Mouse (Mus musculus) forebrain, embryonic 12.5 days (tissue): ENCODE data around the gene Cnnm4. TPM values are rescaled to one million over a fixed set of nuclear protein-coding genes. Genes with fewer than 3 reads are reported as not detected.
A peak's percentile ranks its signal among the peaks of the same experiment; 100 is the strongest.

Source experiments
- ATAC-seq: fragments of 200-750 bp; cut with Nextera tagmentation; 2 replicates; pipeline ENCODE4 v1.8.0; 2017; ENCODE audit warnings: moderate TSS enrichment; ENCODE audit not compliant: low FRiP score
- H3K27ac ChIP-seq: fragments of 300-500 bp; sonication (generic); 2 replicates; pipeline ENCODE4 v1.5.1; 2016; ENCODE audit warnings: mild to moderate bottlenecking
- H3K27me3 ChIP-seq: fragments of 300-500 bp; sonication (generic); 2 replicates; pipeline ENCODE4 v1.6.1; 2016; ENCODE audit warnings: mild to moderate bottlenecking
- H3K36me3 ChIP-seq: fragments of 300-500 bp; sonication (generic); replicated peaks from 2 replicates; pipeline ENCODE4 v1.6.1; 2016; ENCODE audit warnings: mild to moderate bottlenecking
- H3K4me1 ChIP-seq: fragments of 300-500 bp; sonication (generic); 2 replicates; pipeline ENCODE4 v1.6.1; 2016
- H3K4me2 ChIP-seq: fragments of 300-500 bp; sonication (generic); 2 replicates; pipeline ENCODE4 v1.6.1; 2016; ENCODE audit warnings: mild to moderate bottlenecking, moderate library complexity
- H3K4me3 ChIP-seq: fragments of 300-500 bp; sonication (generic); replicated peaks from 2 replicates; pipeline ENCODE4 v1.5.1; 2016; ENCODE audit warnings: mild to moderate bottlenecking
- H3K9ac ChIP-seq: fragments of 300-500 bp; sonication (generic); 2 replicates; pipeline ENCODE4 v1.6.1; 2016; ENCODE audit warnings: mild to moderate bottlenecking
- H3K9me3 ChIP-seq: fragments of 300-500 bp; sonication (generic); 2 replicates; pipeline ENCODE4 v1.6.1; 2016
- WGBS: fragments of 180-500 bp; shearing (Covaris S2); methylation state at CpG from one replicate; pipeline ENCODE4 v1.1.7; 2016; 5-methylcytosine and 5-hydroxymethylcytosine counted together
- polyA plus RNA-seq: library from polyadenylated mRNA; unstranded; fragments of >200 nt; fragmentation: Nextera tagmentation; extraction: Ambion mirVana; gene quantifications from 2 replicates; pipeline ENCODE4 v1.2.1, GENCODE M21; 2016

Cnnm4 gene
- polyA plus RNA-seq, 1 experiment from 2014 or later = 9.9 TPM

DNA sequence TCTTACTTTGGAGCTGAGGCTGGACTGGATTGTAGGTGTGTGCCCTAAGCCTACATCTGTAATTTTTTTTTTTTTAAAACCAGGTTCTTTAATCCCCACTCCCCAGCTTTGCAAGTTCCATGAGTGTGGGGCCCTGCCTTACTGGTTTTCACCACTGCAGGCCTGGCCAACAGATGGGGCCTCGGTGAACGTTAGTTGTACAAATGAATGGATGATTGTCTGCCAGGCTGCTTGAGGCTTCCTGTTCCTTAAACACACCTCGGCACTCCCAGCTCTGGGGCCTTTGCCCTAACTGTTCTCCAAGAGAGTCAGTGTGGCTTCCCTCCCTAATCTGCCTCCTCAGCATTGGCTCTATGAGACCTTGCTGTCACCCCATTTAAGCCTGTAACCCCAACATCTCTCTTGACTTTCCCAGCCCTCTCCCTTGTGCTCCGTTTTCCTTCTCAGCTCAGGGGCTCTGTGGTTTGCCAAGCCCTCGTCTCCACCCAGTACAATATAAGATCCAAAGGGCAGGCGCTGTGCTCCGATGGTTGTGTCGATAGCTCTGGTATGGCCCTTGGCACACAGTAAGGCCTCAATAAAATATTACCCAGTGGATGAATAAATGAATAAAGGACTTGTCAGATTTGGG is 4.2 kb downstream of the Cnnm4 start:
- Histone ChIP-seq H3K36me3 (no peaks in the 10 kb centered on the region), H3K27ac (0 out of 2 replicates have a peak overlapping the region, but pooled peaks have one; percentile 42), H3K4me3 (0 out of 2 replicates have a peak overlapping the region, but pooled peaks have one; percentile 8), H3K9me3 (no peaks in the 10 kb centered on the region), H3K9ac (peak overlapping the region; percentile 31; the same call in 1 of the 2 replicates), H3K27me3 (no peaks in the 10 kb centered on the region), H3K4me2 (peak overlapping the region; percentile 66), H3K4me1 (peaks cover 57% of the 10 kb centered on the region)
- ATAC-seq = no peak
- WGBS = 56% methylated on average over 8 of the region's 8 CpGs

DNA sequence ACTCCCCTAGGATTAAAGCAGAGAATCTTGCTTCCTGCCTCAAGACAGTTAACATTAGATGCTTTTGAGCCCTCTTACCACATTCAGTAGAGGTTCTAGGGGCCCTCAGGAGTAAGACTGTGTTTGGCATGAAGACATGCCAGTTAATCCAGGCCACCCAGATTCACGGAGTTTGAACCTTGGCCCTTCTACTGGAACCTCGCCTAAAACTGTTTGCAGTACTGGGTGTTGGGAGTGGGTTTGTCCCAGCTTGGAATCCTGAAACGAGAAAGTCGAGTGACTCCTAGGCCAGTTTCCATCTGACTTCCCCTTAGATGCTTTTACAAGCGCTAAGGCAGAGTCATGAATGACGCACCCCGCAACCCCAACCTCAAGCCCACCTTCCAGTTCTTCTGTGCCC is 5.0 kb downstream of the Cnnm4 start:
- H3K27ac ChIP-seq = no peak overlapping the region
- no peaks in the 10 kb centered on the region for H3K36me3 ChIP-seq
- ATAC-seq = no peak
- H3K4me1 ChIP-seq = peaks cover 53% of the 10 kb centered on the region
- no peaks in the 10 kb centered on the region for H3K27me3 ChIP-seq
- H3K4me3 ChIP-seq = no peak overlapping the region
- H3K9ac ChIP-seq = no peak overlapping the region
- no peaks in the 10 kb centered on the region for H3K9me3 ChIP-seq
- 81% methylated on average over 7 of the region's 7 CpGs for WGBS
- no peak overlapping the region; the same call in 1 of the 2 replicates for H3K4me2 ChIP-seq

DNA sequence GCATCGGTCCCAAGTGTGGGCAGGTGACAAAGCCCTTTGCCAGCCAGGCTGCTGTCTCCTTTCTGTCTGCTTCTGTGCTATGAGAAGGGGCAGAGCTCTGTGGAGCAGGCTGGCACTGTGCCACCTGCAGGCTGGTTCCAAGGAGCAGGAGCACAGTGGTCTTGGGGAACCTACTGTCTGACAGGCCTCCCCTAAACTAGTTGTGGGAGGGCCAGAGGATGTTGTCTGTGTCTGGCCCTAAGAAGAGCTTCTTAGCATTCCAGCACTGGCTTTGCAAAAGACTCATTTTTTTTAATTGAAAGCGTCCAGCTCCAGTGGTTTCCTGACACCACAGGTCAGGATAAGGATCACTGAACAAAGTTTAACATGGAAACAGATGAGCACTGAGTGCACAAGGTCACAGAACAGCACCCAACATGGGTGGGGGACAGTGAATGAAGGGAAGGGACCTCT is 6.9 kb downstream of the Cnnm4 start:
- ATAC-seq = no peak
- Histone ChIP-seq H3K4me2 (no peak overlapping the region), H3K36me3 (no peaks in the 10 kb centered on the region), H3K9ac (no peak overlapping the region), H3K9me3 (no peaks in the 10 kb centered on the region), H3K27ac (no peak overlapping the region), H3K27me3 (no peaks in the 10 kb centered on the region), H3K4me1 (peaks cover 37% of the 10 kb centered on the region), H3K4me3 (no peak overlapping the region)
- 77% methylated on average over 2 of the region's 2 CpGs for WGBS

DNA sequence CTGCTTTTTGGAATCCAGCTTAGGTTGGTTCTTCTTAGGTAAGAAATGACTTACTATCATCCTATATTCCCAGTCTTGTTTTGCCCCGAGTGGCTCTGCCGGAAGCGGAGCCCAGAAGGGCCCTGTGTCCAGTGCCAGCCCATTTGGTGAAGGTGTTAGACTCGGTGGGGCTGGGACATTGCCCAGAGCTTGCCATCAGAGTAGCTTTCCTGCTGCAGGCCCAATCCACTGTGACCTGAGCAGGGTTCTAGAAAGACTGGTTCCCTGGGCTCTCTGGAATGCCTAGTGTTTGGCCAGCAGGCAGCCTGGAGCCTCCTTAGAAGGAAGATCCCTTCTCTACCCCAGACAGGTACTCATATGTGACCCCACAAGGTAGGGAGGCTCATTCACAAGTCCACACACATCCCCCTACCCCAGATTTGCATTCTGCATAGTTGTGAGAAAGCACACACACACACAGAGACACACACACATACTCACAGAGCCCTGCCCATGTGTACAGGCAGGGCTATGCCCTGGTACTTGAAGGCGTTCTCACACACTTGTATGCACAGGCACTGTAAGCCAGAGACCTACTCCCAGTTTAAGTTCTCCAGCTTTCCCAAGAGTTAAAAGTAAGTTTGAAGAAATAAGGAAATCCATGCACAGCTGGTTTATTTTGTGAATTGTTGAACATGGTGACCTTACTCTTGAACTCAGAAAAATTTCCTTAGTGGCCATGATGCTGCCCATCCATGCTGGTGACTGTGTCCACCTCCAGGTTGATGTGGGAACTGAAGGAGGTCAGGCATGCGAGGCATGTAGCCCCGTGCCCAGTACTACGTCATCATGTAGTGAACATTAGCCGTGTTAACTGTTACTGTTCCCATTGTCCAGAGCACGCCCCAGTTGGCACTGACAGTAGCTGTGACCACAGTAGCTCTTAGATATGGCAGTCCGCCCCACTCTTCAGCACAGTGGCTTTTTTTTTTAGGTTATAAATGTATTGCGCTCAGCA is 8.8 kb downstream of the Cnnm4 start:
- Histone ChIP-seq H3K4me1 (peaks cover 18% of the 10 kb centered on the region), H3K4me2 (no peak overlapping the region), H3K4me3 (no peak overlapping the region), H3K27ac (no peak overlapping the region), H3K9ac (no peak overlapping the region), H3K9me3 (no peaks in the 10 kb centered on the region), H3K27me3 (no peaks in the 10 kb centered on the region), H3K36me3 (no peaks in the 10 kb centered on the region)
- ATAC-seq = no peak
- WGBS = 89% methylated on average over 12 of the region's 12 CpGs

DNA sequence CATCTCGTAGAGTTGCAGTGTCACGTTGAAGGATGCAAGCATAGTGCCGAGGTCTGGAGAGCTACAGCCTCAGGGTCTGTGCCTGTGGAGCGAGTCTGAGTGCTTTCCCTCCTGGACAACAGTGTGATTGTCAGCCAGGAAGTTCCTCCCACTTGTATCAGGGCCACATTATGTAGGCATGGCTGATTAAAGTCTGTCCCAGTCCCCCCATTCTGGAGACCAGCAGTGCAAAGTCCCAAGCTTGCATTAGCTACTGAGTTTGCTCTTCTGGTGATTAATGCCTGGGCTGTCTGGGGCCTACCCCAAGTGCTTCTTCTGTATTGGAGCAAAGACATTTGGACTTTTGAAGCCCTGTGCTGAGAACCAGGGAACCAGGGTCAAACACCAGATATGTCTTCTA is 12.4 kb downstream of the Cnnm4 start:
- H3K27ac ChIP-seq = no peak overlapping the region
- no peak overlapping the region for H3K4me3 ChIP-seq
- no peak overlapping the region for H3K9ac ChIP-seq
- H3K4me2 ChIP-seq = no peak overlapping the region
- no peaks in the 10 kb centered on the region for H3K4me1 ChIP-seq
- no peaks in the 10 kb centered on the region for H3K27me3 ChIP-seq
- no peaks in the 10 kb centered on the region for H3K9me3 ChIP-seq
- no peaks in the 10 kb centered on the region for H3K36me3 ChIP-seq
- no peak for ATAC-seq
- WGBS = 68% methylated on average over 4 of the region's 4 CpGs

DNA sequence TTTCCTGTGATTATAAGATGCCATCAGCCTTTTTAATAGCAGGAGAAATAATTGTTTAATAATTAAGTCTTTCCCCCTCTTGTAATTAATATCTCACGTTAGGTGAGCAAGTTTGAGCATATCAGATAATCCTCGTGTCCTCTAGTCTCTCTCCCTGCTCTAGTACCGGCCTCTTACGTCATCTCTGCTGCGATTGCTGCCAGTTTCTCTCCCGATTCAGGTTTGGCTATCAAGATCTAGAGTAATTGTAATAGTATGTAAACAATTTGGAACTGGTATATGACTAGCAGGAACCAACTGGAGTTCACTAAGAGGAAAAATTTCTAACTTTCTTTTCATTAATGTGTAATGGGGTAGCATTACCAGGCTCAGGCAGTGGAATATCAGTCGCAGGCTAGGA is 13.7 kb downstream of the Cnnm4 start:
- ATAC-seq = no peak
- Histone ChIP-seq H3K9ac (no peak overlapping the region), H3K4me2 (no peak overlapping the region), H3K4me3 (no peak overlapping the region), H3K9me3 (no peaks in the 10 kb centered on the region), H3K36me3 (no peaks in the 10 kb centered on the region), H3K4me1 (no peaks in the 10 kb centered on the region), H3K27ac (no peak overlapping the region), H3K27me3 (no peaks in the 10 kb centered on the region)
- 91% methylated on average over 7 of the region's 7 CpGs for WGBS

DNA sequence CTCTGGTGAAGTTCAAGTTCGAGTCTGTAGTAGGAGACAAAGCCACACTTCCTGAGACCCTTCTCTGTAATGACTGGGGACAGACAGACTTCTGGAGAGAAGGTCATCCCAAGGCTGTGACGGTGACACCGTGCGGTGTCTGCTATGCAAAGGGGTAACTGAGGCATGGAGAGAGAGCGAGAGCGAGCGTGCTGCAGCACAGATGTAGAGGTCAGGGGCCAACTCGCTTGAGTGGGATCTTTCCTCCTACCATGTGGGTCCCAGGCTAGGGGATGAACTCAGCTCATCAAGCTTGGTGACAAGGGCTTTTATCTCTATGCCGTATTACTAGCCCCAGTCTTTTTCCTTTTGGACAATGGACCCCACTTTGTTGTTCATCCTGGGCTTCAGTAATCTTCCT is 15.7 kb downstream of the Cnnm4 start:
- Histone ChIP-seq H3K4me2 (no peak overlapping the region), H3K9me3 (no peaks in the 10 kb centered on the region)
- 75% methylated on average over 9 of the region's 9 CpGs for WGBS

DNA sequence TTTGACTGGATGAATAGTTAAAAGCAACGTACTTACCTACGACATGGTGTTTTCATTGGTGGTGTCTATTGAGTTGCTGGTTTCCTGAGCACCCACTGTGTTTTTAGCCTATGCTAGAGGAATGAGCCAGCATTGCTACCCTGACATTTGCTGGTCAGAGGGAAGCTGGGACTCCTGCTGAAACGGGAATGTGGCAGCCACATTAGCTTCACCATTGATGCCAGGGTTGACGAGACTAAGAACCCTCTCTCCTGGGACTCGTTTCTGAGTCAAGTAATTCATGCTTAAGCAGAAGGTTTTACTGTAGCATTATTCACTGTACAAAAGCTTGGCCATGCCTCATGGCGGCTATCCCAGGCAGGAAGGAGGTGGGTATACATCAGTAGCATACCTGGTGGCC is 18.2 kb downstream of the Cnnm4 start:
- no peak overlapping the region for H3K9ac ChIP-seq
- H3K4me3 ChIP-seq = no peak overlapping the region
- H3K9me3 ChIP-seq = no peaks in the 10 kb centered on the region
- no peak overlapping the region for H3K4me2 ChIP-seq
- no peak for ATAC-seq
- no peak overlapping the region for H3K27ac ChIP-seq
- WGBS = 74% methylated on average over 6 of the region's 6 CpGs
- no peaks in the 10 kb centered on the region for H3K36me3 ChIP-seq
- no peaks in the 10 kb centered on the region for H3K27me3 ChIP-seq
- peaks cover 6% of the 10 kb centered on the region for H3K4me1 ChIP-seq

More for the DNA sequence above, 15.7 kb downstream of the Cnnm4 start:
- H3K4me3 ChIP-seq = no peak overlapping the region
- H3K36me3 ChIP-seq = no peaks in the 10 kb centered on the region
- no peak for ATAC-seq
- H3K9ac ChIP-seq = no peak overlapping the region
- no peak overlapping the region for H3K27ac ChIP-seq
- H3K4me1 ChIP-seq = no peaks in the 10 kb centered on the region
- no peaks in the 10 kb centered on the region for H3K27me3 ChIP-seq

DNA sequence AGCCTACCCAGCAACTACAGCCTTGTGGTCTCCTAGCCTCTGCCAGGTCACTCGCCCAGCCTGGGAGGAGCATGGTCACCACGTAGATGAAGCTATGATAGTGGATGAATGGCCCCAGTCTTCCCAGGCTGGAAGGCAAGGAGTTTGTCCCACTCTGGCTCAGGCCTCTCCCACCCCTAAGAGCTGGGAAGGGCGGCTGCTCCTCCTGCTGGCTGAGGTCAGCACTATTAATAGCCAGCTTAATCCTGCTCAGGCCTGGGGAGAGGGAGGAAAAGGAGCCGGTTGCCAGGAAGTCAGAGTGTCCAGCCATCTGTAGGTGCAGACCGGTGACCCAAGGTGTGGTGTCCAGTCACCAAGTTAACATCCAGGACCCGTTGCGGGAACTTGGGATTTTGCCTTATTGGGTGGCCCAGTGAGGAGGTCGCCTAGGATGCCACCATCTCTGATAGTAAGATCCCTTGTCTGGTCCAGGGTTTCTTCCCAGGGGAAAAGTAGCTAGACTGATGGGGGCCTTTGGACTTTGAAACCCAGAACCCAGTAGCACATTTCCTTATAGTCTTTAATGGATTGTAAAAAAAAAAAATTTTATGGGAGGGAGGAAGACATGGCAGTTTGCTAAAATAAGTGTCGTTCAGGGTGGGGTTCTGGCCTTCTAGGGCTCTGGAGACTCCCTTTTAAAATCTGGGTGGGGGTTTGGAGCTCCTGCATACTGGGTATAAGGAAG is 21.2 kb downstream of the Cnnm4 start:
- Histone ChIP-seq H3K36me3 (no peaks in the 10 kb centered on the region), H3K9ac (no peak overlapping the region), H3K27me3 (no peaks in the 10 kb centered on the region), H3K27ac (no peak overlapping the region), H3K4me3 (no peak overlapping the region), H3K9me3 (no peaks in the 10 kb centered on the region), H3K4me2 (no peak overlapping the region), H3K4me1 (peaks cover 6% of the 10 kb centered on the region)
- ATAC-seq = 0 out of 2 replicates have a peak, but pooled peaks have one; percentile 36
- 50% methylated on average over 9 of the region's 9 CpGs for WGBS

DNA sequence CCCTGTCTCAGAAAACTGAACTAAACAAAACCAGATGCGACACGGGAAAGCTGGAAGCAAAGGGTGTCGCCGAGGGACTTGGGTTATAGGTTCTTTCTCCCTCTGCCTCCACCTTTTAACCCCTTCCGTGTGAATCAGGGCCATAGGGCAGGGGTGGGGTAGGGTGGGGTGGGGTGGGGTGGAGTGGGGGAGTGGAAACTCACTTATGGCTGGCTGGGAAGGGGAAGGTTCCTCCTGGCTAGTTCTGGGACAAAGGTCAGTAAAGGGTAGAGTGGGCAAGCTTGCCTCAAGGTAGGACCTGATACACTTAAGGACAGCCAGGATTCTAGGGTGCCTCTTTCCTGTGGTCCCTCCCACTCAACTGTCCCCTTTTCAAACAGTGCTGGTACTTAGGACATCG is 21.9 kb downstream of the Cnnm4 start:
- ATAC-seq = no peak
- peaks cover 6% of the 10 kb centered on the region for H3K4me1 ChIP-seq
- no peak overlapping the region for H3K4me3 ChIP-seq
- H3K36me3 ChIP-seq = 0 out of 2 replicates have a peak, but pooled peaks cover under 1% of the 10 kb centered on the region
- WGBS = 85% methylated on average over 6 of the region's 6 CpGs
- no peaks in the 10 kb centered on the region for H3K9me3 ChIP-seq
- no peak overlapping the region for H3K4me2 ChIP-seq
- no peak overlapping the region for H3K9ac ChIP-seq
- no peaks in the 10 kb centered on the region for H3K27me3 ChIP-seq
- no peak overlapping the region for H3K27ac ChIP-seq

DNA sequence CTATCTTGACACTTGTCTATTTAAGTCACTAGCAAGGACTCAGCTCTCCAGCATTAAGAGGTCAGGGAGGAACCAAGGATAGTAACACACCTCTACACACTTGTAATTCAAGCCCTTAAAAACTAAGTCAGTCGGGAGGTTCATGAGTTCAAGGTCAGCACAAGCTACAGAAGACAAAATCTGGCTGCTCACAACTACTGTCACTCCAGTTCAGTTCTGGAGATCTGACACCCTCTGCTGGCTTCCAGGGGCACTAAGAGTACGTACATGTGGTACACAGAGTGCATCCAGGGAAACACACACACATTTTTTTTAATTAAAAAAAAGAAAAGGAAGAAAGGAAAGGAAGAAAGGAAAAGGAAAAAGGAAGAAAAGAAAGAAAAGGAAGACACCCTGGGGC is 25.3 kb downstream of the Cnnm4 start:
- ATAC-seq = no peak
- no peak overlapping the region for H3K27ac ChIP-seq
- no peaks in the 10 kb centered on the region for H3K9me3 ChIP-seq
- H3K4me1 ChIP-seq = peaks cover 6% of the 10 kb centered on the region
- no peak overlapping the region for H3K4me2 ChIP-seq
- H3K27me3 ChIP-seq = no peaks in the 10 kb centered on the region
- H3K36me3 ChIP-seq = peaks cover 10% of the 10 kb centered on the region
- H3K9ac ChIP-seq = no peak overlapping the region
- H3K4me3 ChIP-seq = no peak overlapping the region
- 58% methylated on average over 2 of the region's 2 CpGs for WGBS

DNA sequence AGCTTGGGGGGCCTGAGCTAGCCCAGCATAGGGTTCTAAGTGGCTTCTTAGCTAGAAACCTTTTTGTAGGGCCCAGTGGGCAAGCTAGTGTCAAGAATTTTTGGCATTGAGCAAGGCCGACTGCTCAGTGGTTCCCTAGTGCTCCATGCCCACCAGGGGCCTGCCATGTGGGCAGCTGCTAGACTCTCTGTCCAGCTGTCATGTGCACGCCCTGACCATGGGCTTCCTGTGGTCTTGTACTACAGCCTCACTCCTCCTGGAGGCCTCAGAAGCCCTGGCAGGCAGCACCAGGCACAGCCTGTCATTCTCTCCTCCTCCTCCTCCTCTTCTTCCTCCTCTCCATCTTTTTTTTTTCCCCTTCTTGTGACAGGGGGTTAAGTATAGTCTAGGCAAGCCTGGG is 25.9 kb downstream of the Cnnm4 start:
- ATAC-seq = no peak
- H3K4me3 ChIP-seq = no peak overlapping the region
- no peaks in the 10 kb centered on the region for H3K27me3 ChIP-seq
- H3K27ac ChIP-seq = no peak overlapping the region
- peaks cover 4% of the 10 kb centered on the region for H3K4me1 ChIP-seq
- 81% methylated on average over 2 of the region's 2 CpGs for whole genome bisulfite sequencing
- peaks cover 10% of the 10 kb centered on the region for H3K36me3 ChIP-seq
- H3K9me3 ChIP-seq = no peaks in the 10 kb centered on the region
- H3K4me2 ChIP-seq = no peak overlapping the region
- H3K9ac ChIP-seq = no peak overlapping the region
